Mouse (Mus musculus) hindbrain, embryonic 14.5 days (tissue): ENCODE measurements around the gene Mylk3. TPM values are rescaled to one million over a fixed set of nuclear protein-coding genes. Genes with fewer than 3 reads are reported as not detected.

Experiments
- ATAC-seq: fragments of 200-750 bp; cut with Nextera tagmentation; 2 replicates; pipeline ENCODE4 v1.8.0; 2017; ENCODE audit warnings: moderate number of reproducible peaks, mild to moderate bottlenecking, moderate TSS enrichment, moderate library complexity; ENCODE audit not compliant: low FRiP score
- DNase-seq: peaks from one replicate; pipeline ENCODE4 v3.0.0-alpha.2; 2015; ENCODE audit warnings: low spot score
- H3K27ac ChIP-seq: fragments of 300-500 bp; sonication (generic); 2 replicates; pipeline ENCODE4 v1.5.1; 2014; ENCODE audit warnings: mild to moderate bottlenecking, moderate library complexity
- H3K27me3 ChIP-seq: fragments of 300-500 bp; sonication (generic); 2 replicates; pipeline ENCODE4 v1.6.1; 2014; ENCODE audit warnings: mild to moderate bottlenecking, low read length, mixed read lengths; ENCODE audit not compliant: control insufficient read depth, insufficient read depth
- H3K36me3 ChIP-seq: fragments of 300-500 bp; sonication (generic); replicated peaks from 2 replicates; pipeline ENCODE4 v1.6.1; 2014; ENCODE audit not compliant: control insufficient read depth, insufficient read depth
- H3K4me1 ChIP-seq: fragments of 300-500 bp; sonication (generic); replicated peaks from 2 replicates; pipeline ENCODE4 v1.6.1; 2014; ENCODE audit warnings: antibody characterized with exemption, low read length, mixed read lengths; ENCODE audit not compliant: control insufficient read depth, insufficient read depth
- H3K4me2 ChIP-seq: fragments of 300-500 bp; sonication (generic); replicated peaks from 2 replicates; pipeline ENCODE4 v1.6.1; 2014; ENCODE audit warnings: mild to moderate bottlenecking, moderate library complexity
- H3K4me3 ChIP-seq: fragments of 300-500 bp; sonication (generic); replicated peaks from 2 replicates; pipeline ENCODE4 v1.5.1; 2014; ENCODE audit warnings: mild to moderate bottlenecking, low read length
- H3K9ac ChIP-seq: fragments of 300-500 bp; sonication (generic); 2 replicates; pipeline ENCODE4 v1.6.1; 2014
- H3K9me3 ChIP-seq: fragments of 300-500 bp; sonication (generic); 2 replicates; pipeline ENCODE4 v1.6.1; 2016; ENCODE audit warnings: low read length; ENCODE audit not compliant: control insufficient read depth
- WGBS: fragments of 180-500 bp; shearing (Covaris S2); extraction: QIAGEN DNeasy Blood & Tissue Kit; methylation state at CpG from one replicate; pipeline ENCODE4 v1.1.7; 2014; 5-methylcytosine and 5-hydroxymethylcytosine counted together
- polyA plus RNA-seq: library from polyadenylated mRNA; unstranded; fragments of >200 nt; fragmentation: Nextera tagmentation; extraction: Ambion mirVana; gene quantifications from 2 replicates; pipeline ENCODE4 v1.2.1, GENCODE M21; 2014

Gene Mylk3
- 0.25 and 0.27 TPM in 2 replicates for polyA plus RNA-seq

DNA sequence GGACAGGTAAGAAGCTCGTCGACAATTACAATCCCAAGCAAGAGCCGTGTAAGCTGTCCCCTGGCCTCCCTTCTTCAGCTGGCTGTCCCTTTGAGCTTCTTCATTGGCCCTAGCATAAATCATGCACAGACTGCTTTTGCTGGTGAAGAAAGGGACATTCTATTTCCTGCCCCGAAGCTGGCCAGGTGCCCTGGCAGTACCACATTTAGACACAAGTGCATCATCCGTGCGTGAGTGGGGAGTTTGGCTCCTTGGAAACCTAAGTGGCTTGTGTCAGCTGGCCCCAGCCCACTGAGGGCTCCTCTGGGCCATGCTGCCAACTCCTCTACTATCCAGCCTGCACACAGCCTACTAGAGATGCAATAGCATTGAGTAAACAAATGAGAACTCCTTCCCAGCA lies at the start of gene Mylk3:
Gene Mylk3, minus strand, starts transcription at position 141 of the 400 bp plus-strand sequence.
- Histone ChIP-seq H3K4me2 (no peak within 1 kb of the TSS), H3K4me1 (no peaks in the 10 kb centered on the region), H3K36me3 (no peaks in the 10 kb centered on the region), H3K27me3 (no peaks in the 10 kb centered on the region), H3K9ac (no peak within 1 kb of the TSS), H3K27ac (no peak within 1 kb of the TSS), H3K9me3 (no peaks in the 10 kb centered on the region), H3K4me3 (no peak within 1 kb of the TSS)
- WGBS, result 75% methylated on average over 6 of the region's 6 CpGs
- DNase-seq (no peak), ATAC-seq (no peak)

DNA sequence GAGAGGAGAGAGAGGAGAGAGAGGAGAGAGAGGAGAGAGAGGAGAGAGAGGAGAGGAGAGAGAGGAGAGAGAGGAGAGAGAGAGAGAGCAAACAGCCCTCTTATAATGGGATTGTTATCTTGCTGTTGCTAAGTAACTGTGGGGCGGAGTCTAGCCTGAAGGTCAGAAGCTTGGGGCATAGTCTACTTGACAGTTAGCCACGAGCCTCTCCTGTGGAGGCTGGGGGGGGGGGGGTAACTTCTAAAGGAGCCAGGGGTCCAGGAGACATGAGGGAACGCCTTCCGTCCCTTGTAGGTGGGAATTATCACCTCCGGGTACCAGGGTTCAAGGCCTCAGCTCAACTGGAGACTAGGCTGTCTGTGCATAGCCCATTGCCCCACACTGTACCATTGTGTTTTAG lies 49.6 kb upstream of the Mylk3 start:
- 46% methylated on average over 4 of the region's 5 CpGs for WGBS
- Histone ChIP-seq H3K36me3 (no peaks in the 10 kb centered on the region), H3K4me3 (no peak overlapping the region), H3K27ac (no peak overlapping the region), H3K9ac (no peak overlapping the region), H3K4me2 (no peak overlapping the region), H3K4me1 (peaks cover 7% of the 10 kb centered on the region), H3K9me3 (no peaks in the 10 kb centered on the region), H3K27me3 (no peaks in the 10 kb centered on the region)
- ATAC-seq (no peak), DNase-seq (no peak)

DNA sequence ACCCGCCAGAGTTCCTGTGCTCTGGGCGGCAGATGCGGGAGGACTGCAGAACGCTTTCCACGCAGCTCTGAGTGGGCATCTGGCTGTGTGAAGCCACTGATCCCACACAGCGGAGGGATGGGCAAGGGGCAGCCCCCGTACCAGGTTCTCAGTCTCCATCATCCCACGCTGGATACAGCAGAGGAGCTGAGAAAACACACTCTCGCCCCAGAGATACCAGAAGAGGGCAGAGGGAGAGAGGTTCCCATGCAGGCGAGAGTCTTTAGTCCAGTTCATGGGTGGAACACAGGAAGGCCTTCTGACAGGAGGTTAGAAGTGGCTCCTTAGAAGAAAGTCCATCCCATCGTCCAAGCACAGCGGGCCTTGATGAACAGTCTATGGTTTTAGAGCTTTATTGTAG lies 48.7 kb upstream of the Mylk3 start:
- H3K4me3 ChIP-seq, result no peak overlapping the region
- no peak overlapping the region for H3K4me2 ChIP-seq
- no peaks in the 10 kb centered on the region for H3K36me3 ChIP-seq
- H3K4me1 ChIP-seq, result peaks cover 11% of the 10 kb centered on the region
- H3K9ac ChIP-seq, result no peak overlapping the region
- no peak for DNase-seq
- 74% methylated on average over 12 of the region's 12 CpGs for WGBS
- H3K9me3 ChIP-seq, result no peaks in the 10 kb centered on the region
- no peaks in the 10 kb centered on the region for H3K27me3 ChIP-seq
- no peak overlapping the region for H3K27ac ChIP-seq
- no peak for ATAC-seq

- H3K36me3 ChIP-seq, result no peaks in the 10 kb centered on the region
- peak overlapping the region; percentile 56 for H3K27ac ChIP-seq
- DNase-seq (no peak), ATAC-seq (peak; percentile 76)
- H3K4me2 ChIP-seq, result peak overlapping the region; percentile 67
- H3K9me3 ChIP-seq, result no peaks in the 10 kb centered on the region
- no peaks in the 10 kb centered on the region for H3K27me3 ChIP-seq
- WGBS, result 3% methylated on average over 6 of the region's 6 CpGs
- peak overlapping the region; percentile 54 for H3K9ac ChIP-seq
- H3K4me3 ChIP-seq, result peak overlapping the region; percentile 71
- peaks cover 21% of the 10 kb centered on the region for H3K4me1 ChIP-seq
Observed at GRCm38 (mm10) chr8:85433017-85433393, 46.9 kb upstream of the Mylk3 start.

DNA sequence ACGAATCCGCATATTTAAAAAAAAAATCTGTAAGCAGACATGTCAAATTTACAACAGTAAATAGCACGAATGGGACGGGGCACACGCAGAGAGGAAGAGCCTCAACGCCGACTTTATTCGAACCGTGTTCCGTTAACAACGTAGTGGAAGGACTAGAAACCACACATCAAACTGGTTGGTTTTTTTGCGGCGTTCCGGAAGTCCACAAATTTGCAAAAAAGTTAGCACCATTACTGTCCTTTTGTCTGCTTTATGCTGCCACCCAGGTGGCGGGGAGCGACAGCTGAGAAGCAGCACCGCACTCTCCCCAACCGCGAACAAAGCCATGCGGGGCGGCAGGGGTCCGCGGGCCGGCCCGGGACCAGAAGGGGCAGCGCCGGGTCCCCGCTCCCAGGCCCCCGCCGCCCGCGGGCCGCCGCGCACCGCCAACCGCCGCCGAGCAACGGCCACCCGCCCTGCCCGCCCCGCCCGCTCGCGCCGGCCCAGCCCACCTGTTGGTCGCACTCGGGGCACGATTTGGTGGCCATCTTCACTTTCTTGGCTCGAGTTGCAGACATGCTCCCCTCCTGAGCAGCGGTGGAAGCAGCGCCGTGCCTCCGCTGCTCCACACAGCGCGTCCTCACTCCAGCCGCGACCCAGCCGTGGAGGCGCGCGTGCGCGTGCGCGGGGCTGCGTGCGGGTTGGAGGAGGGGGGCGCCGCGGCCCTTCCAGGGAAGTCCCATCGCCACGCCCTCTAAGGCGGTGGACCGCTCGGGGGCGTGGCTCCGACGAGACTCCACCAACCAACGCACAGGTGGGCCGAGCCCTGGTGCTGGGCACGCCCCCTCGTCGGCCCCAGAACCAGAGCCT lies 46.2 kb upstream of the Mylk3 start, which contains the start of gene 4921524J17Rik:
Gene 4921524J17Rik, minus strand, starts transcription at position 666 of the 849 bp plus-strand sequence.
- Histone ChIP-seq H3K9me3 (no peaks in the 10 kb centered on the region), H3K9ac (peak within 1 kb of the TSS; percentile 77), H3K4me2 (peak within 1 kb of the TSS; percentile 67), H3K4me3 (peak within 1 kb of the TSS; percentile 71), H3K4me1 (peaks cover 21% of the 10 kb centered on the region), H3K36me3 (no peaks in the 10 kb centered on the region), H3K27ac (peak within 1 kb of the TSS; percentile 90), H3K27me3 (no peaks in the 10 kb centered on the region)
- under 1% methylated on average over 80 of the region's 85 CpGs for WGBS
- DNase-seq (peak; percentile 97), ATAC-seq (peak; percentile 99)

DNA sequence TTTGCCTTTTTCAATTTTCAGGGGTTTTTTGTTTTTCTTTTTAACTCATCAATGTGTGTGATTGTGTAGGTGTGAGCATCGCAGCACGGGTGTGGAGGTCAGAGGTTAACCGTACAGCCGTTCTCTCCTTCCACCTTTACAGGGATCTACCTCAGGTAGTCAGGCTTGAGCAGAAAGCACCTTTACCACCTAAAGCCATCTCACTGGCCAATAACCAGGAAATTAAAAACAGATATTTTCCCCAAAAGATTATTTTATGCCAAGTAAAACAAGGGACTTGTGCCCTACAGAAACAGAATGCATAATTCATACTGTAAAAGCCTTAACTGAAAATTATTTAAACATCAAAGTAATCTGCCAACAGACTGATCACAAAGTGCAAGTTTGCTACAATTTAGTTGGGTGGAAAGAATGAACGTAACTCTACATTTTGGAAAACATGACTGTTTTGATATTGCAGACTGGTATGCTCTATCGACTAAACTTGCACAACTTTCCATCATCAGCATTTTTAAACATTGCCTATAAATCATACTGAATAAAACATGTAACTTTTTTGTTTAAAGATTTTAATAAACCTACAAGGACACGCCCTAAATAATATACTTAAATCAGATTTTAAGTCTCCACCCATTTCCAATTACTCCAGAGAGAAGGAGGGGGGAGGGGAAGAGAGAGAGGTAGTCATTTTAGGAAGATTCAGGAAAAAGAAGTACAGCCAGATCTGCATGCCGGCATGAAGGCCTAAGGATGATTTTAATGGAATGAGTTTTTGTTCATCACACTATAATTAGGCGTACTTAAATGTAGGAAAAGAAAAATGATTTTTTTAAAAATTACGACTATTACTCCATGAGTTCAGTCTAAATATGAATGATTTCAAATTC lies 45.4 kb upstream of the Mylk3 start:
- ATAC-seq (no peak), DNase-seq (peak; percentile 45)
- 18% methylated on average over 10 of the region's 10 CpGs for WGBS
- Histone ChIP-seq H3K36me3 (no peaks in the 10 kb centered on the region), H3K27me3 (no peaks in the 10 kb centered on the region), H3K4me1 (peaks cover 27% of the 10 kb centered on the region), H3K4me3 (peak overlapping the region; percentile 71), H3K27ac (peak overlapping the region; percentile 90), H3K4me2 (peak overlapping the region; percentile 67), H3K9me3 (no peaks in the 10 kb centered on the region), H3K9ac (peak overlapping the region; percentile 77)

GRCm38 (mm10) chr8:85430801-85431200 lies 44.7 kb upstream of the Mylk3 start:
- Histone ChIP-seq H3K27ac (no peak overlapping the region), H3K4me3 (peak overlapping the region; percentile 71), H3K4me2 (peak overlapping the region; percentile 67), H3K9ac (peak overlapping the region; percentile 77), H3K27me3 (no peaks in the 10 kb centered on the region), H3K36me3 (no peaks in the 10 kb centered on the region; the same call in 1 of the 2 replicates), H3K4me1 (peaks cover 27% of the 10 kb centered on the region), H3K9me3 (no peaks in the 10 kb centered on the region)
- 30% methylated on average over 3 of the region's 3 CpGs for WGBS
- ATAC-seq (no peak), DNase-seq (no peak)

GRCm38 (mm10) chr8:85429219-85429618 lies 43.1 kb upstream of the Mylk3 start:
- H3K27ac ChIP-seq, result 0 out of 2 replicates have a peak overlapping the region, but pooled peaks have one; percentile 1
- H3K9ac ChIP-seq, result no peak overlapping the region

DNA sequence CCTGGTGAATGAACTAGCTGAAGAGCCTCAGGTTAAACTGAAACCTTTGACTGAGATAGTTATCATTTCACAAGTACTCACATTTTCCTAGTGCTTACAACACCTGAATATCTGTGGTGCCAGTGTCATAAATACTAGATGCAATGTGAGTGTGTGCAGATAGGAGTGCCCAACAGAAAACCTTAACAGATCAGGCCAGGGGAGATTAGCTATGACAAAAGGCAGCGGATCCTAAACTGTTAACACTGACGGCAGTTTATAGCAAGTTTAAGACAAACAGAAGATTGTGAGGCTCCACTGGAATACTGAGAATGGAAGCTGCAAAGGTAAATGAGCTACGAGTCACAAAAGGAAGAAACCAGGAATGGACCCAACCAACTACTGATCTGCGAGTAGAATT lies 40.9 kb upstream of the Mylk3 start:
- H3K27me3 ChIP-seq, result no peaks in the 10 kb centered on the region
- no peak overlapping the region for H3K4me3 ChIP-seq
- no peak overlapping the region for H3K27ac ChIP-seq
- no peaks in the 10 kb centered on the region; the same call in 1 of the 2 replicates for H3K36me3 ChIP-seq
- peaks cover 27% of the 10 kb centered on the region for H3K4me1 ChIP-seq
- no peak overlapping the region for H3K9ac ChIP-seq
- WGBS, result 86% methylated on average over 4 of the region's 4 CpGs
- H3K4me2 ChIP-seq, result no peak overlapping the region
- DNase-seq, result no peak
- no peaks in the 10 kb centered on the region for H3K9me3 ChIP-seq
- no peak for ATAC-seq

More at GRCm38 (mm10) chr8:85429219-85429618, 43.1 kb upstream of the Mylk3 start:
- 15% methylated on average over 4 of the region's 4 CpGs for WGBS
- DNase-seq, result no peak
- Histone ChIP-seq H3K27me3 (no peaks in the 10 kb centered on the region), H3K4me3 (no peak overlapping the region), H3K4me2 (peak overlapping the region; percentile 17; the same call in 1 of the 2 replicates), H3K9me3 (no peaks in the 10 kb centered on the region), H3K4me1 (peaks cover 27% of the 10 kb centered on the region), H3K36me3 (no peaks in the 10 kb centered on the region; the same call in 1 of the 2 replicates)
- no peak for ATAC-seq
